Mouse (Mus musculus) induced T-regulatory cell, adult 2 months (primary cell): Measurements from ENCODE around the gene Stk33.

ENCODE experiments used
- DNase-seq: peaks from one replicate; pipeline ENCODE4 v3.0.0-alpha.2; 2012; ENCODE audit warnings: low read depth

The Stk33 gene

GRCm38 (mm10) chr7:109347241-109347640 lies 91.6 kb downstream of the Stk33 start:
- no peak for DNase-seq

GRCm38 (mm10) chr7:109331722-109332121 lies 107.2 kb downstream of the Stk33 start:
- no peak for DNase-seq

GRCm38 (mm10) chr7:109328772-109329171 lies 110.1 kb downstream of the Stk33 start:
- no peak for DNase-seq

DNA sequence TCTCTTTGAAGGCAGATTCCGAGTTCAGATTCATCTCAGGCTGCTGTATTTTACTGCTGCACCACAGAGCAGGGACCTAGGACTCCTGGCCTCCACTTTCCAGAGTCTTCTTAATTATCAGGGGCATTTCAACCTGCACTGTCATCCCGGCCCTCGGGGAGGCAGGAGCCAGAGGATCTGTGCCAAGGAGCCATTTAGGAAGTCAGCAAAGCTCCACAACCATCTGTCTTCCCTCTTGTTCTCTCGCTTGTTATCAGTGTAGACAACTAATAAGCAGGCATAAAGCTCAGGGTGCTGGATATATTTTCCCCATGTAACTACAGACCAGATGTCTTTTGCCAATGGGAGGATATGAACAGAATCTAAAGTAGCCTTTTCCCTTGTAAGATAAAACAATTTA lies 112.1 kb downstream of the Stk33 start:
- DNase-seq: no peak

DNA sequence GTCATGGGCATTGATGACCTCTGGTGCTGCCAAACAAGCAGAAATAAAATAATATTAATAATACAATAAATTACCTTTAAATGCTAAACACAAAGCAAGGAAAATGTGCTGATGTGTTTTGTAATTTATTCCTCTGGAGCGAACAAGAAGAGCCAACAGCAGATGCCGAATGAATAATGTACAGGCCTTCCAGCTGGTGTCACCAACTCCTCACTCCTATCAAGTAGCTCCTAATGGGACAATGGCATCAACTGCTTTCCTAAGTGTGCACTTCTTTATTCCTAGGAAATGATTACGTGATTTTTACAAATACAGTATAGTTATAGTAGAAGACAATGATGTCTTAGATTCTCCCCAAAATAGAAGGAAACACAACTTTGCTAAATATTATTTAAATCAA lies 113.2 kb downstream of the Stk33 start:
- no peak for DNase-seq

GRCm38 (mm10) chr7:109325169-109325568 lies 113.7 kb downstream of the Stk33 start:
- DNase-seq: no peak

DNA sequence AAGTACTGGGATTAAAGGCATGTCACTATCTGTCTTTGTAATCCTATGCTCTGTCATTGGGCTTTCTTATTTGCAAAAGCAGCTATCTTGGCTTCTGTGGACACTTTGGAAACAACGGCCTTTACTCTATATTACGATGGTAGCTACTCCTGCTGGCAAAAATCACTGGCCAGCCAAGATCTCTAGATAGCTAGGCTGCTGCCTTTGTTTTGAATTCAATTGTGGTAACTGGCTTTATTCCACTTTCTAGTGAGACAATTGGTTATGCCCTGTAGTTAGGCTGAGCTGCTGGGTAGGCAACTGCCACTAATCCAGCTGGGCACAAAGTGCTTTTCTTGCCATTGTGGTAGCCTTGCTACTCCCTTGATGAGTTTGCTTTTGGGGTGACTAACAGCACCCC lies 129.4 kb downstream of the Stk33 start:
- no peak for DNase-seq

- no peak for DNase-seq
Measured at GRCm38 (mm10) chr7:109295807-109296206, 143.1 kb downstream of the Stk33 start.

DNA sequence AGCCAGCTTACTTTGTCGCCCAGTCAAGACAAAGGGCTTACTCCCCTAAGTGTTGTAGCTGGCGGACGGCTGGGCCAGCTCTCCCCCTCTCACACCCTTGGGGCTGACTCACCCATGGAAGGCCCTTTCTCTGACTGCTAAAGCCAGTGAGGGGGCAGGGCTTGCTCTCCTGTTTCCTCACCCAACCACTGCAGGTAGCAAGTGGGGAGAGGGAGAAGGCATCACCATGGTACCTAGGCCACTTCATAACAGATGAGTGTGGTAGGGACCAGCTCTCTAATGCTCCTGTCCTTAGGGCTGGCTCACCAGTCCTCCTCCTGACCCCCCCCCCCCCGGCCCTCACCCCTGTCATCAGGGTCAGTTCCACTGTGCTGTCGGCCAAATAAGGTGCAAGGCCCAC lies 143.5 kb downstream of the Stk33 start:
- no peak for DNase-seq

GRCm38 (mm10) chr7:109290501-109290900 lies 148.4 kb downstream of the Stk33 start:
- DNase-seq: no peak

DNA sequence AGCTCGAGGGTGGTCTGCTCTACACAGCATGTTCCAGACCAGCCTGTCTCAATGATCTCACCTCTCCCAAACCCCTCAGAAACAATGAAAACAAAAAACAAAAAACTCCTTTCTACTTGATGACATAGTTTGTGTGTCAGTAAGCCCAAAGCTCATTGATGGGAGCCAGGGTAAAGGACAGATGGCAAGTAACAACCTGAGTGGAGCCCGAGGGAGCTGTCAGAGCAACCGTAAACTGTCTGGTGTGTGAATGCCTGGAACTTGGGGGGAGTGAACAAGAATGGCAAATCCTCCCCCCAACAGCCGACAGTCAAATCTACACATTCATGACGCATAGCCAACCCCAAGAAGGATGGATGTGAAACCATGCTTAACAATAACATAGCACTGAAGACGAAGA lies 149.8 kb downstream of the Stk33 start:
- DNase-seq: no peak

- DNase-seq: no peak
Measured at GRCm38 (mm10) chr7:109282106-109282505, 156.8 kb downstream of the Stk33 start.

GRCm38 (mm10) chr7:109276622-109277021 lies 162.3 kb downstream of the Stk33 start:
- no peak for DNase-seq

- no peak for DNase-seq
Measured at GRCm38 (mm10) chr7:109275901-109276300, 163.0 kb downstream of the Stk33 start.

DNA sequence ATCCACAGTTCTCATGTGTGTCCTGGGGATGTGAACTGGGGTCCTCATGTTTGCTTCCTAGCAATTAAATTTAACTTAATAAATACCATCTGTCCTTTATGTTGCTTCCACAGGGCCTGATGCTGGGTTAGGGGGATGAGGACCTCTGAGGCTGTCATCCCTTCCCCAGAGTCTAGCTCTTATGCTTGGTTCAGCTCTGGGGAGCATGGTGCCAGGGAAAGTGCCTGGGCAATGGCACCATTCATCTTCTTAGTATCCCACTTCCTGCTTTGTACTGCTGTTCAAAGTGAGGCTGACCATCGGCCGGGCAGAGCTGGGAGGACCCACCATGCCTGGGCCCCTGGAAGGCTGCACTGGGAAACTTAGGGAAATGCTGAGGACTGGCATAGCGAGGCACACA lies 163.7 kb downstream of the Stk33 start:
- no peak for DNase-seq

GRCm38 (mm10) chr7:109274289-109274688 lies 164.6 kb downstream of the Stk33 start:
- DNase-seq: no peak

- DNase-seq: no peak
Measured at GRCm38 (mm10) chr7:109269046-109269445, 169.8 kb downstream of the Stk33 start.

DNA sequence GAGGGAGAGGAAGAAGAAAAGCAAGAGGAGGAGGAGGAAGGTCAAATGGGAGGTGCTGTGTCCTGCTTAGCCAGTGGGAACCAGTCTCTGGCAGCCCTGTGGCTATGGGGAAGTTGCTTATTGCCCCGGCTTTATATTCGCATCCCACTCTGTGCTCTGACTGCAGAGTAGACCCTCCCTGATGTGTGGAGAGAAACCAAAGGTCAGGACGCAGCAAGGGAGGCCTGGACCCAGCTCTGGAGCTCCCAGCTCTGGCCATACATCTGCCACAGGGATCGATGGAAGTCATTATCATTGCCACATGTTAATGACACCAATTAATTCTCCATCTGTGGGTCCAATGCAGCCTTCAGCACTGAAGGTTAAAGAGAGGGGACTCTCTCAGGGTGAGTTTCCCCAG lies 171.5 kb downstream of the Stk33 start:
- no peak for DNase-seq

GRCm38 (mm10) chr7:109266181-109266580 lies 172.7 kb downstream of the Stk33 start:
- DNase-seq: no peak

GRCm38 (mm10) chr7:109265606-109266005 lies 173.3 kb downstream of the Stk33 start:
- peak; percentile 9 for DNase-seq

- peak; percentile 22 for DNase-seq
Measured at GRCm38 (mm10) chr7:109255506-109256352, 183.2 kb downstream of the Stk33 start.

DNA sequence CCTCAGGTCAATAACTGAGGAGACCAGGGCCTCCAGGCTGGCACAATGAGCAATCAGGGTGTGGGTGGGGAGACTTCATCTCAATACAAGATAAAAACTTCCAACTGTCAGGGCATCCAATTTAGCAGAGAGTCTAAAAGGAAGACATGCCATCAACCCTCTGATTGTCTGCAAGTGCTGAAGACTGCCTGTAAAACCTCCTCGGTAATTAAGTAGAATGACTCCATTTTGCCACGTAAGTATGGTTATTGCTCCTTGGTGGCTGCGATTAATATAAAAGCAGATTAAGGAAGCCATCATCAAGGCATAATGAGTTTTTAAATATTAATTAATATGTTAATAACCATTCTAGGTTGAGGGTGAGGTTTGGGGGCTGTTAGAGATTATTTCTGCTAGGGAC lies 187.5 kb downstream of the Stk33 start:
- DNase-seq: no peak

GRCm38 (mm10) chr7:109244776-109245175 lies 194.1 kb downstream of the Stk33 start:
- DNase-seq: no peak

DNA sequence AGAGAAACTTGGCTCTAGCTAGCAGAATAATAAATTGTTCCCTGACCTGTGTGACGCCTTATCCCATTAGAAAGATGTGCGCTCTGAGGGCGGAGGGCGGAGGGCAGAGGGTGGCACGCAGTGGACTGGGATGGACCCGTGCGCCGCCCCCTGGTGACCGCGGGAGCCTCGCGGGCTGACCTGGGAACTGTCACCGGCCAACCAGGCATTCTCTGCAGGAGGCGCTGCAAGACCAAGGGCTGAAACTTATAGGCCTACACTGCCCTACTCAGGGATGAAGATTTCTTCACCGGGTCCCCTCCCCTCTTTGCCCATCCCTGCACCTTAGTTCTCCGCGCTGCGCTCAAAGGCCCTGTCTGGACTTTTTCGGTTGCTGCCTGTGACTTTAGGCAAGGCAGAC lies 197.6 kb downstream of the Stk33 start:
- DNase-seq: no peak
